Mouse (Mus musculus): ENCODE results near the gene Slfn5.

DNA sequence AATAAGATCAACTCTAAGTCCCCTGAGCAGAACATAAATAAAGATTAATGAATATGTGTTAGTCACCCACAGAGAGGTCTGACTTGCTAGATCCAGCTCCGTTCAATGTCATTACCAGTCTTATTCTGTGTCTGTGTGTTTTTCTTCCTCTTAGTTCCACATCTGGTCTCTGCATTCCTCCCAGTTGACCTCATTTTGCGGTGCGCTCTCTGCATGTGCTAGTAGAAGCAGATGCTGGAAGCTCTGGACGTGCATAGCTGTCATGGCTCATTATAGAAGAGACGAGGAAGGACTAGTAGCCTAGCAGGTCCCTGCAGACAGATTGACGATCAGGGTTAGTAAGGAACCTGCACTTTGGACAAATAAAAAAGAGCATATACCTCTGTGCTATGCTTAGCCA is 7.8 kb upstream of the Slfn5 start:
- TF ChIP-seq GATA1 (IDR thresholded peaks at IDR 0.05; ENCODE audit: low read length), result no peak
- no peak for TF ChIP-seq TAL1 (IDR thresholded peaks at IDR 0.05; ENCODE audit: low read length)
